ENCODE assay signal across 1 mouse cellular context in the genomic region with DNA sequence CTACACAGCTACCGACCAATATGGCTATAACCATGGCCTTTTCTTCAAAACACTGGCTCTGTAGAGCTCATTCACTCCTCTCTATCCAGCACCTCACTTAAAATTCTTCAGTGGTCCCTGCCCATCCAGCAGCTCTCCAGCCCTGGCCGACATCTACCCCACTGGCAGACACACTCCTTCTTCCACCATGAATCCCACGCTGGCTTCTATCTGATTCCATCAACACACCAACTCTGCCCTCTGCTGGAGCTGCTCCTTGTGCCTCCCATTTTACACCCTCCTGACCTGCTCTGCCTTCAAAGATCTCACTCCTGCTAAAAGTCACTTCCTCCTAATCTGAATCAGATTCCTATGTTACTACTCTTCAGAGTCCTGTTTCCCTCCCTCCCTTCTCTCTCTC.
TF ChIP-seq lines count a peak whose summit lies in the region.

No protein-coding gene starts in this region.

TF ChIP-seq in MEL, 35 proteins besides CTCF, POLR2A, EP300 and RAD21 (continued from another document):
- no peak for TF ChIP-seq POLR2AphosphoS2 (IDR thresholded peaks at IDR 0.05; ENCODE audit: low read length)
- TF ChIP-seq ETS1 (IDR thresholded peaks at IDR 0.05; ENCODE audit: low read depth, low read length) = no peak
- TF ChIP-seq CHD1 (IDR thresholded peaks at IDR 0.05; ENCODE audit: low read depth, low read length) = no peak
- no peak for TF ChIP-seq BHLHE40 (IDR thresholded peaks at IDR 0.05; ENCODE audit: borderline replicate concordance, low read depth, low read length)
- no peak for TF ChIP-seq UBTF (IDR thresholded peaks at IDR 0.05; ENCODE audit: borderline replicate concordance, insufficient read depth, low read depth, low read length)
- no peak for TF ChIP-seq E2F4 (IDR thresholded peaks at IDR 0.05; ENCODE audit: borderline replicate concordance, low read depth, low read length)
- TF ChIP-seq TCF12 (IDR thresholded peaks at IDR 0.05; ENCODE audit: low read depth, low read length) = no peak
- no peak for TF ChIP-seq ZNF384 (IDR thresholded peaks at IDR 0.05; ENCODE audit: low read depth, low read length)
- no peak for TF ChIP-seq MYB (IDR thresholded peaks at IDR 0.05; ENCODE audit: low read depth, low read length)
- TF ChIP-seq GABPA (IDR thresholded peaks at IDR 0.05; ENCODE audit: low read depth, low read length) = no peak
- TF ChIP-seq ZKSCAN1 (IDR thresholded peaks at IDR 0.05; ENCODE audit: low read depth, low read length) = no peak
- no peak for TF ChIP-seq JUND (IDR thresholded peaks at IDR 0.05; ENCODE audit: low read depth, low read length)
- TF ChIP-seq NRF1 (IDR thresholded peaks at IDR 0.05; ENCODE audit: insufficient read depth, low read depth, low read length, poor library complexity, severe bottlenecking) = no peak
- no peak for TF ChIP-seq MYC (IDR thresholded peaks at IDR 0.05; ENCODE audit: low read depth, low read length)
- no peak for TF ChIP-seq USF1 (IDR thresholded peaks at IDR 0.05; ENCODE audit: low read depth, low read length)
- no peak for TF ChIP-seq SIN3A (IDR thresholded peaks at IDR 0.05; ENCODE audit: low read length)
